Mouse (Mus musculus) kidney, adult 18-20 months (tissue): Measurements from ENCODE around the gene Vwf.

Source experiments
- DNase-seq: peaks from one replicate; pipeline ENCODE4 v3.0.0; 2021

The Vwf gene

DNA sequence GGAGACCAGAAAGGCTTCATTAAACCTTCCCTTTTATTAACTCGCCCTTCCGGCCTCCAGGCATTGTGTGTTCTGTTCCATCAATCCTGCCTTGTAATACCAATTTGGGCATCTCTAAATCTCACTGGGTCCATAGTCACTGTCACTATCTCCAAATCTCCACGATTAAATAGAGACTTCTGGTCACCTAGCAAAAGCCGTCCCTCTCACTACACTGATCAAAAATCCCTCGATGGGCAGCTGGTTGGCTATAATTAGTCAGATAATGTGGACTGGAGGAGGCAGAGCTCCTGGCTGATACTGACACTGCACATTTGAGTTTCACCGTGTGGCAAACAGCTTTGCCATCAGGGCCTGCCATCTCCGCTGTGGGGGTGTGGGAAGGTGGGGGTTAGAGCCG is 42.5 kb downstream of the Vwf start:
- DNase-seq = no peak

DNA sequence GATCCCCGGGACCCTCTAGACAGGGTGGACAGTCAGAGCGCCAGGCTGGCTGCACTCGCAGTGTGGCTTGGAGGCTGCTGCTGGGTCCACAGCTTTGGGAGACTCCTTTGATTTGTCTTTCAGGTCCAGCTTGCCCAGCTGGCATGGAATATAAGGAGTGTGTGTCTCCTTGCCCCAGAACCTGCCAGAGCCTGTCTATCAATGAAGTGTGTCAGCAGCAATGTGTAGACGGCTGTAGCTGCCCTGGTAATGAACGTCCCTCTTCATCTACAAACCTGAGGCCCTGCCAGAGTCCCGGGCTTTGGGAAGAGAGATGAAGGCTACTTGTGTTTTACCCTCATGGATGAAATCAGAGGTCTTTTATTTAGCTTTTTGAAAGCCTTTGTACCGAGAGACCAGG is 43.5 kb downstream of the Vwf start:
- no peak for DNase-seq

- no peak for DNase-seq
These were observed 43.9 kb downstream of the Vwf start for GRCm38 (mm10) chr6:125590471-125590870.

DNA sequence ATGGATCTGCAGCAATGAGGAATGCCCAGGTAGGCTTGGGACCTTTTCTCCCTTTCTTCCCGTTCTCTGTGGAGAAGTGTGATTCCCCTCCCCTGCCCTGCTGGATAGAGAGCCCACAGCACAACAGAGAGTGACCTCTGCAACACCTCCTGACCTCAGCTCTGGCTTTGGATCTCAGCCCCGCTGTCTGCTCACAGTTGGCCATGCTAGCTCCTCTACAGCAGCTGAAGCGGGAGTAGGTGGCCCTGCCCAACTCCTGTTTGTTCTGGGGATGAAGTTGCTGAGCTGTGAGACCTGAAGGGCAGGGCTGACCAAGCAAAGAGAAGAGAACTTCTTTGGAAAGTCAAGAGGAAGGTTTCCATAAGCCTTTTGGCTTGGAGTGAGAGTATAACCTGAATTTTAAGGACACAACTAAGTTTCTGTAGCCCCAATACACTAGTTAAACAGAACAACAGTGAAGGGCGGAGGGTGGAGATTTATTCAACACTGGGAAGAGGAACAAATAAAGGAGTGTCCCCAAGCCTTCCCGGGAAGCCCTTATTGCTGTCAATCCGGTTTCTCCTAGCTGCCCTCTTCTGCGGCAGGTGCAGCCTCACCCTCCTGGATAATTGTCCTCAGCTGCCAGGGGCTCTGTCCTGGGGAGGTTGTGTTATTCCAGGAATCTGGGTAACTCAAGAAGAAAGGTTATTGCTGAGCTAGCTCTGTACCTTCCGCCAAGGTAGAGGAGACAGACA is 45.2 kb downstream of the Vwf start:
- DNase-seq = no peak

- no peak for DNase-seq
These were observed 46.0 kb downstream of the Vwf start for GRCm38 (mm10) chr6:125592536-125592935.

DNA sequence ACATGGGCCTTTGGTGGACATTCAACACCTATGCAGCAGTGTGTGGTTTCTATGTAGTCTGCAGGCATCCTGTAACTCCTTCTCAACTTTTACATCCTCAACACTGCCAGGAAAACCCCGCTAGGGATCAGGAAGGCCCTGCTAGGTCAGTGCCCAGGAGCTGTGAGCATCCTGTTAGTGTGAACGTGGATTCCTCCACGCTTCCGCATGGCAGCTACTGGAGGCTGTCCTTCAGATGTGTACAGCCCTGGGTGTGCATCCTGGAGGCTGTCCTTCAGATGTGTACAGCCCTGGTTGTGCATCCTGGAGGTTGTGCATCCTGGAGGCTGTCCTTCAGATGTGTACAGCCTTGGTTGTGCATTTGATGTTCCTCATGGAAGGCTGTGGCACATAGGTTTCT is 47.7 kb downstream of the Vwf start:
- DNase-seq = no peak

DNA sequence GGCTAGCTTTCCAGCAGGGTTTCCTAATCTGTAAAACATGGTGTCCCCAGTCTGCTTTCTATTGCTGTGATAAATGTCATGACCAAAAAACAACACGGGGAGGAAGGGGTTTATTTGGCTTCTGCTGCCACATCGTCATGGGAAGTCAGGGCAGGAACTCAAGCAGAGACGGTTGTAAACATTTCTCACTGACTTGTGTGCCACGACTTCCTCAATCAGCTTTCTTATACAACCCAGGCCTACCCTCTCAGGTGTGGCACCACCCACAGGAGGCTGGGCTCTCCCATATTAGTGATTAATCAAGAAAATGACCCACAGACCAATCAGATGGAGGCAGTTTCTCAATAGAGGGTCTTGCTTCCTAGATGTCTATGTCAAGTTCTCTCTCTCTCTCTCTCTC is 48.3 kb downstream of the Vwf start:
- no peak for DNase-seq

GRCm38 (mm10) chr6:125596701-125597318 is 50.2 kb downstream of the Vwf start:
- DNase-seq = peak; percentile 55

DNA sequence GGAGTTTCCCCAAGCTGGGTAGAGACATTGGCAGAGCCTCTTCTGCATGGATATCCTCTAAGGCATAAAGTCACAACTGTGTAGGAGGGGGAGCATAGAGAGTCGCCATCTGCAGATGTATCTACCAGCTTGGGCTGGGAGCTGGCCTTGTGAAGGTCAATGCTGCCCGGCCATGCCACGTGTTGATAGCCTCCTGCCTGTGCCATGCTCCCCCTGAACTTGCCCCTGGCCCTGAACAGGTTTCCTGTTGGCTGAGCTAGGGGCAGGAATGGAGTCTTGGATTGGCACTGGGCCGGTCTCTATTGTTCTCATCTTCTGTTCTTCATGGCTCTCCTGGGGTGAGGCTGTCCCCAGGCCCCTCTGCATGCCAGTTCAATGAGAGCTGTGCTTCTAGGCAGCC is 51.1 kb downstream of the Vwf start:
- DNase-seq = no peak

DNA sequence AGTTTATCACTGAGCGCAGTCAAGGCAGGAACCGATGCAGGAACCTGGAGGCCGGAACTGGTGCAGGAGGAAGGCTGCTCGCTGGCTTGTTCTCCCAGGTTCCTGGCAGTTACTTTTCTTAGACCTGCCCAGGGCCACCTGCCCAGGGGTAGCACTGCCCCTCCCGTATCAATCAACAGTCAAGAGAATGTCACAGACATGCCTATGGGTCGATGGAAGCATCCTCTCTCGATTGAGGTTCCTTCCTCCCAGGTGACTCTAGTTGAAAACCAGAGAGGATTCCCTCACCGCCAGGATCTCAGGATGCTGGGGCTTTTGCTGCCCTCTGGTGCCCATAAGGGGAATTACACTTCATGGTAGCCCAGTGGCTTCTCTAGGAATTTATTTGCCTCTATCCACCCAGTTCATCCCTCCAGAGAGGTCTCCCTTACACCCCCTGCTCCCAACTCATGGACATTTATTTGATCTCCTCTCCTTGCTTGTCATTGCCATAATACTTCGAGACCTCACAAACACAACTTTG is 53.5 kb downstream of the Vwf start:
- peak; percentile 77 for DNase-seq

- DNase-seq = no peak
These were observed 54.1 kb downstream of the Vwf start for GRCm38 (mm10) chr6:125600669-125601068.

DNA sequence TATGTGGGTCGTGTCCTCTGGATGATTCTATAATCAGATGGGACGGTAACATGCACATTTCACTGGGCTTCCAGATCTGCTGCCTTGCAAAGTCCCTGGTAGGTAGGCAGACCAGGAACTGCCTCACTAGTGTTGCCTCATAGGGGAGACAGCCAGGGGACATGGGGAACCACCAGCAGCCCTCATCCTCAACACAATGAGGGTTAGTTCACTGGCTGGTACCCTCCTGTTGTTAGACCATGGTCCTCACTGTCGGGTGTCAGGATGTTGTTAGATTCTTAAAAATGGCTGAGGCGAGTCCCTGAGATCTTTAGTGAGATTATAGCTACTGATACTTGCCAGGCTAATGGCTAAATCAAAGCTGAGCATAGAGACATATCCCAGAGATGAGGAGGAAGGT is 54.6 kb downstream of the Vwf start:
- DNase-seq = no peak

- DNase-seq = no peak
These were observed 55.2 kb downstream of the Vwf start for GRCm38 (mm10) chr6:125601748-125602147.

- DNase-seq = no peak
These were observed 55.8 kb downstream of the Vwf start for GRCm38 (mm10) chr6:125602354-125602753.

GRCm38 (mm10) chr6:125603234-125603633 is 56.7 kb downstream of the Vwf start:
- peak; percentile 85 for DNase-seq

GRCm38 (mm10) chr6:125603678-125604462 is 57.3 kb downstream of the Vwf start:
- no peak for DNase-seq

DNA sequence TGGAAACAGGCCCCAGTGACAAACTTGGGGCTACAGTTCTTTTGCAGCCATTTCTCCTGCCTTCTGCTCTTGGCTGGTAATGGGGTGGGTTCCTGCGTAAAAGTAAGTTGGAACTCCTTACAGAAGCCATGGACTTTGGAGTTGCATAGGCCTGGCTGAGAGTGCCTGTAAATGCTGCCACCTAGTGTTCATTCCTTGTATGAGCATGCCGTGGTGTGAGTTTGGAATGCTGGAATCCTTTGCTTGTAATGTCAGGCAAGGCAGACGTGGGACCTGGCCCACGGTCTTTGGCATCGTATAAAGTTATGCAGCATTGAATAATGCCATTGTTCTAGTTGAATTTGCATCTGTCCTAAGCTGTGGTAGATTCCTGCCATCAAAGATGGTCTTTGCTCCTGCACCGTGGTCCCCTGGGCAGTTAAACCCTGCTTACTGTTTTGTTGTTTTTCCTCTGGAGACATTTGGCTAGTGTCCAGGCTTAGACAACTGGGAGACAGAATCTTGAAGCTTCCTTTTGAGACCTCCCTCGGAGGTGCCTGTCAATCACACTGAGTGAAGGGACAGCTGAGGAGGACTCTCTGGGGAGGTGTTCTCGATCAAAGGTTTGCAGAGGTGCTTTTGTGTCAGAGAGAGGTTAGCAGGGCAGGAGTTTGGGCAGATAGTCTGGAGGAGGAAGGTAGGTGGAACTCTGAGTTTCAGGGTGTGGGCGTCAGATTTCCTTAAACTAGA is 58.1 kb downstream of the Vwf start:
- DNase-seq = peak; percentile 82

- no peak for DNase-seq
These were observed 62.5 kb downstream of the Vwf start for GRCm38 (mm10) chr6:125609025-125609424.

DNA sequence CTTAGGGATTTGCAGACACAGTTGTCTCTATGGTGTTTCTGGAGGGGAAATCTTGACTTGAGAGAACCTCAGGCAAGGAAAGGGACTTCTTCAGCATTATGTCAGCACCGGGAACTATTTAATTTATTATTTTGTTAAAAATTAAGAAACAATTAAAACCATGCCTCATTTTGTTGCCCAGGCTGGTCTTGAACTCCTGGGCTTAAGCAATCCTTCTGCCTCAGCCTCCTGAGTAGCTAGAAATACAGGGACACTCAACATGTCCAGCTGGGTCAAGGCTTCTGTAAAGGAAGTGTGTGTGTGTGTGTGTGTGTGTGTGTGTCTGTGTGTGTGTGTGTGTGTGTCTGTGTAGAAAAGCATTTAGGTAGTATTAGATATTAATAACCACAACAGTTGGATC is 71.3 kb downstream of the Vwf start:
- no peak for DNase-seq

GRCm38 (mm10) chr6:125620764-125621163 is 74.2 kb downstream of the Vwf start:
- no peak for DNase-seq

DNA sequence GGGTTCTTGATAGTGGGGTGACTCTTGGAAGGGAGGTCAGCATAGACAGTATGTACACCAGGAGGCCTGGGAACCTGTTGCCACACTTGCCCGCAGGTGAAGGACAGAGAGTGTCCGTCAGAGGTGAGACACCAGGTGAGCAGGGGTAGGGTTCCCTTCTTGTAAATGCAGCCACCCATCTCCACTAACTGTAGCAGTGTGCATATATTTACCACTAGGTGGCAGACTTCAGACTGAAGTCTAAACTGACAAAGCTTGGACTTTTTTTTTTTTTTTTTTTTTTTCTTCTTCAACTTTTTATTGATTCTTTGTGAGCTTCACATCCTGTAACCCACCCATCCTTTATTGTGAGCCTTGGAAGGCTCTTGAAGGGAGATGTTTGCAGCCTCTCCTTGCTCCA is 75.9 kb downstream of the Vwf start:
- no peak for DNase-seq

DNA sequence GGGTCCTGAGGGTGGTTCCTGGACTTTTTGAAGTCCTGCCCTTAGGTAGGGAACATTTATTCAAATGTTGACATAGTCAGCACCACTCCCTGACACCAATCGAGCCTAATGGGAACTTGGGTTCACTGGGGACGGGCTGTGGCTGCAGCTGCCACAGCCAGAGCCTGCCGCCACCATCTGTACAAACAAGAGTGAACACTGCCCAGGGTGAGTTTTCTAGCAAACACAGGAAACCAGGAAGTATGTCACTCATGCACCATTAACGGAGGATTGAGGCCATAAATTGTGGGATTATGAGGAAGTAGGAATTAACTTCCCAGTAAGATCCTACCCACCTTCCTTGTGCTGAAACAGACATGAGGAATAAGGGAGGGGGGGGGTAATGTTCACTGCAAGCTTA is 93.9 kb downstream of the Vwf start:
- DNase-seq = no peak

GRCm38 (mm10) chr6:125641146-125641545 is 94.6 kb downstream of the Vwf start:
- no peak for DNase-seq
